Mouse (Mus musculus) lung, postnatal 25 days (tissue): ENCODE measurements around the gene Hpcal4.
"Not testable (repeated sequence)": the region's sequence is repeated elsewhere in the genome, so short reads cannot be mapped to it uniquely, and the experiment has no call there.

Experiments used
- DNase-seq: peaks from one replicate; pipeline ENCODE4 v3.0.0; 2022; ENCODE audit warnings: low spot score

Hpcal4 gene

GRCm38 (mm10) chr4:123182328-123183238, at the start of gene Hpcal4:
Gene Hpcal4 (plus strand): TSS chr4:123183227.
- DNase-seq: no peak

GRCm38 (mm10) chr4:123137551-123137950, 45.5 kb upstream of the Hpcal4 start:
- no peak for DNase-seq

GRCm38 (mm10) chr4:123139513-123140154, 43.4 kb upstream of the Hpcal4 start, which contains the start of gene Ppie:
Gene Ppie (minus strand): TSS chr4:123139951.
- peak; percentile 62 for DNase-seq

- no peak for DNase-seq
These were observed 35.4 kb upstream of the Hpcal4 start for GRCm38 (mm10) chr4:123147446-123148150.

- no peak for DNase-seq
These were observed 31.0 kb upstream of the Hpcal4 start for GRCm38 (mm10) chr4:123152003-123152402.

GRCm38 (mm10) chr4:123152976-123153375, 30.1 kb upstream of the Hpcal4 start:
- DNase-seq: no peak

GRCm38 (mm10) chr4:123155004-123155403, 28.0 kb upstream of the Hpcal4 start:
- peak; percentile 34 for DNase-seq

- no peak for DNase-seq
These were observed 27.6 kb upstream of the Hpcal4 start for GRCm38 (mm10) chr4:123155427-123155826.

- no peak for DNase-seq
These were observed 27.2 kb upstream of the Hpcal4 start for GRCm38 (mm10) chr4:123155840-123156239.

- no peak for DNase-seq
These were observed 22.5 kb upstream of the Hpcal4 start for GRCm38 (mm10) chr4:123160571-123160970.

GRCm38 (mm10) chr4:123161251-123161650, 21.8 kb upstream of the Hpcal4 start:
- not testable (repeated sequence) for DNase-seq

GRCm38 (mm10) chr4:123162305-123162917, 20.6 kb upstream of the Hpcal4 start:
- no peak for DNase-seq

GRCm38 (mm10) chr4:123164157-123164556, 18.9 kb upstream of the Hpcal4 start:
- no peak for DNase-seq

GRCm38 (mm10) chr4:123171811-123172210, 11.2 kb upstream of the Hpcal4 start:
- DNase-seq: no peak

GRCm38 (mm10) chr4:123183239-123184056, 421 bp downstream of the Hpcal4 start:
- DNase-seq: peak; percentile 73

- DNase-seq: no peak
These were observed 1.8 kb downstream of the Hpcal4 start for GRCm38 (mm10) chr4:123184816-123185215.

GRCm38 (mm10) chr4:123192336-123192735, 9.3 kb downstream of the Hpcal4 start:
- no peak for DNase-seq

GRCm38 (mm10) chr4:123193791-123194190, 10.8 kb downstream of the Hpcal4 start:
- no peak for DNase-seq

- DNase-seq: no peak
These were observed 13.7 kb downstream of the Hpcal4 start for GRCm38 (mm10) chr4:123196695-123197094.

GRCm38 (mm10) chr4:123200771-123201185, 17.8 kb downstream of the Hpcal4 start:
- peak; percentile 54 for DNase-seq
